Mouse (Mus musculus) cerebellum, adult 9-10 months (tissue): ENCODE measurements around the gene Kmt2d.

ENCODE experiments used
- DNase-seq: peaks from one replicate; pipeline ENCODE4 v3.0.0; 2022

The Kmt2d gene

GRCm38 (mm10) chr15:98886667-98887387 lies 15.8 kb upstream of the Kmt2d start:
- no peak for DNase-seq

GRCm38 (mm10) chr15:98884106-98884505 lies 13.1 kb upstream of the Kmt2d start:
- DNase-seq, result no peak

- DNase-seq, result no peak
Observed at GRCm38 (mm10) chr15:98883661-98884060, 12.7 kb upstream of the Kmt2d start.

GRCm38 (mm10) chr15:98881656-98882008 lies 10.6 kb upstream of the Kmt2d start:
- no peak for DNase-seq

GRCm38 (mm10) chr15:98880978-98881655 lies 10.1 kb upstream of the Kmt2d start:
- DNase-seq, result peak; percentile 98

- DNase-seq, result peak; percentile 88
Observed at GRCm38 (mm10) chr15:98877331-98877730, 6.3 kb upstream of the Kmt2d start.

- DNase-seq, result peak; percentile 95
Observed at GRCm38 (mm10) chr15:98871916-98872888, 1.2 kb upstream of the Kmt2d start.

GRCm38 (mm10) chr15:98870179-98871069 lies 580 bp downstream of the Kmt2d start:
- peak; percentile 74 for DNase-seq

GRCm38 (mm10) chr15:98869342-98870178 lies 1.4 kb downstream of the Kmt2d start:
- DNase-seq, result no peak

GRCm38 (mm10) chr15:98868346-98869063 lies 2.5 kb downstream of the Kmt2d start:
- DNase-seq, result no peak

GRCm38 (mm10) chr15:98867321-98867720 lies 3.7 kb downstream of the Kmt2d start:
- DNase-seq, result peak; percentile 67

- no peak for DNase-seq
Observed at GRCm38 (mm10) chr15:98866501-98866900, 4.5 kb downstream of the Kmt2d start.

GRCm38 (mm10) chr15:98865771-98866170 lies 5.2 kb downstream of the Kmt2d start:
- DNase-seq, result no peak

- no peak for DNase-seq
Observed at GRCm38 (mm10) chr15:98864951-98865350, 6.1 kb downstream of the Kmt2d start.

GRCm38 (mm10) chr15:98863451-98863958 lies 7.5 kb downstream of the Kmt2d start:
- DNase-seq, result no peak

GRCm38 (mm10) chr15:98861701-98862410 lies 9.1 kb downstream of the Kmt2d start:
- DNase-seq, result no peak

GRCm38 (mm10) chr15:98860921-98861320 lies 10.1 kb downstream of the Kmt2d start:
- DNase-seq, result no peak

GRCm38 (mm10) chr15:98859319-98860043 lies 11.5 kb downstream of the Kmt2d start:
- DNase-seq, result no peak

- no peak for DNase-seq
Observed at GRCm38 (mm10) chr15:98854214-98854613, 16.8 kb downstream of the Kmt2d start.
